Mouse (Mus musculus) heart, embryonic 13.5 days (tissue): ENCODE measurements around the gene Tead3. TPM values are rescaled to one million over a fixed set of nuclear protein-coding genes. Genes with fewer than 3 reads are reported as not detected.

Experiments used
- ATAC-seq: fragments of 200-750 bp; cut with Nextera tagmentation; 2 replicates; pipeline ENCODE4 v1.8.0; 2017; ENCODE audit warnings: moderate TSS enrichment; ENCODE audit not compliant: insufficient number of reproducible peaks, low FRiP score, low TSS enrichment; ENCODE audit errors: extremely low read depth
- H3K27ac ChIP-seq: fragments of 300-500 bp; sonication (generic); replicated peaks from 2 replicates; pipeline ENCODE4 v1.5.1; 2015; ENCODE audit warnings: moderate library complexity, mild to moderate bottlenecking, inconsistent platforms
- H3K27me3 ChIP-seq: fragments of 300-500 bp; sonication (generic); replicated peaks from 2 replicates; pipeline ENCODE4 v1.6.1; 2015; ENCODE audit warnings: mild to moderate bottlenecking, inconsistent platforms
- H3K36me3 ChIP-seq: fragments of 300-500 bp; sonication (generic); 2 replicates; pipeline ENCODE4 v1.6.1; 2015; ENCODE audit warnings: mild to moderate bottlenecking, inconsistent platforms
- H3K4me1 ChIP-seq: fragments of 300-500 bp; sonication (generic); 2 replicates; pipeline ENCODE4 v1.6.1; 2015; ENCODE audit warnings: inconsistent platforms
- H3K4me2 ChIP-seq: fragments of 300-500 bp; sonication (generic); 2 replicates; pipeline ENCODE4 v1.6.1; 2015; ENCODE audit warnings: inconsistent platforms, mild to moderate bottlenecking, moderate library complexity
- H3K4me3 ChIP-seq: fragments of 300-500 bp; sonication (generic); 2 replicates; pipeline ENCODE4 v1.5.1; 2015; ENCODE audit warnings: moderate library complexity, mild to moderate bottlenecking, inconsistent platforms
- H3K9ac ChIP-seq: fragments of 300-500 bp; sonication (generic); 2 replicates; pipeline ENCODE4 v1.6.1; 2015; ENCODE audit warnings: inconsistent platforms, mild to moderate bottlenecking, moderate library complexity
- H3K9me3 ChIP-seq: fragments of 300-500 bp; sonication (generic); 2 replicates; pipeline ENCODE4 v1.6.1; 2016; ENCODE audit warnings: inconsistent platforms
- WGBS: fragments of 180-500 bp; shearing (Covaris S2); methylation state at CpG from one replicate; pipeline ENCODE4 v1.1.7; 2015; ENCODE audit warnings: mixed read lengths; 5-methylcytosine and 5-hydroxymethylcytosine counted together
- polyA plus RNA-seq: library from polyadenylated mRNA; unstranded; fragments of >200 nt; fragmentation: Nextera tagmentation; extraction: Ambion mirVana; gene quantifications from 2 replicates; pipeline ENCODE4 v1.2.1, GENCODE M21; 2015

Tead3 gene
- polyA plus RNA-seq, 1 experiment from 2014 or later: 7.3 TPM

GRCm38 (mm10) chr17:28373821-28374220 is 23.2 kb upstream of the Tead3 start:
- peaks cover 9% of the 10 kb centered on the region for H3K4me1 ChIP-seq
- no peak for ATAC-seq
- H3K9ac ChIP-seq: no peak overlapping the region
- peaks cover 43% of the 10 kb centered on the region for H3K27me3 ChIP-seq
- H3K4me2 ChIP-seq: no peak overlapping the region
- 15% methylated on average over 10 of the region's 10 CpGs for WGBS
- no peaks in the 10 kb centered on the region for H3K36me3 ChIP-seq
- H3K9me3 ChIP-seq: no peaks in the 10 kb centered on the region
- H3K4me3 ChIP-seq: no peak overlapping the region
- no peak overlapping the region for H3K27ac ChIP-seq

- H3K9me3 ChIP-seq: no peaks in the 10 kb centered on the region
- H3K36me3 ChIP-seq: no peaks in the 10 kb centered on the region
- H3K27ac ChIP-seq: no peak overlapping the region
- H3K4me3 ChIP-seq: no peak overlapping the region
- peaks cover 39% of the 10 kb centered on the region for H3K27me3 ChIP-seq
- no peak overlapping the region for H3K4me2 ChIP-seq
- no peak for ATAC-seq
- no peak overlapping the region for H3K9ac ChIP-seq
- WGBS: 67% methylated on average over 1 of the region's 1 CpGs
- peaks cover 9% of the 10 kb centered on the region for H3K4me1 ChIP-seq
These were observed 21.3 kb upstream of the Tead3 start for GRCm38 (mm10) chr17:28371941-28372340.

GRCm38 (mm10) chr17:28371286-28371685 is 20.7 kb upstream of the Tead3 start:
- Histone ChIP-seq H3K4me1 (peaks cover 9% of the 10 kb centered on the region), H3K4me2 (no peak overlapping the region), H3K27ac (no peak overlapping the region), H3K4me3 (no peak overlapping the region), H3K9ac (no peak overlapping the region), H3K27me3 (peaks cover 32% of the 10 kb centered on the region), H3K9me3 (no peaks in the 10 kb centered on the region), H3K36me3 (no peaks in the 10 kb centered on the region)
- WGBS: 65% methylated on average over 2 of the region's 2 CpGs
- no peak for ATAC-seq

- no peak for ATAC-seq
- peaks cover 29% of the 10 kb centered on the region for H3K27me3 ChIP-seq
- H3K27ac ChIP-seq: no peak overlapping the region
- H3K4me3 ChIP-seq: no peak overlapping the region
- WGBS: 58% methylated on average over 5 of the region's 5 CpGs
- H3K36me3 ChIP-seq: no peaks in the 10 kb centered on the region
- no peaks in the 10 kb centered on the region for H3K9me3 ChIP-seq
- H3K4me1 ChIP-seq: peaks cover 10% of the 10 kb centered on the region
- H3K4me2 ChIP-seq: no peak overlapping the region
- H3K9ac ChIP-seq: no peak overlapping the region
These were observed 18.4 kb upstream of the Tead3 start for GRCm38 (mm10) chr17:28369056-28369455.

- H3K36me3 ChIP-seq: no peaks in the 10 kb centered on the region
- H3K9ac ChIP-seq: no peak overlapping the region
- no peak overlapping the region for H3K27ac ChIP-seq
- peaks cover 29% of the 10 kb centered on the region for H3K27me3 ChIP-seq
- no peak; the same call in 1 of the 2 replicates for ATAC-seq
- peaks cover 16% of the 10 kb centered on the region for H3K4me1 ChIP-seq
- no peaks in the 10 kb centered on the region for H3K9me3 ChIP-seq
- WGBS: 6% methylated on average over 13 of the region's 13 CpGs
- H3K4me2 ChIP-seq: peak overlapping the region; percentile 14; the same call in 1 of the 2 replicates
- no peak overlapping the region for H3K4me3 ChIP-seq
These were observed 17.8 kb upstream of the Tead3 start for GRCm38 (mm10) chr17:28368449-28368848.

GRCm38 (mm10) chr17:28365122-28365521 is 14.5 kb upstream of the Tead3 start, which contains the start of gene Tulp1:
TSS of gene Tulp1 (minus strand) at chr17:28365222.
- H3K9me3 ChIP-seq: no peaks in the 10 kb centered on the region
- H3K36me3 ChIP-seq: no peaks in the 10 kb centered on the region
- 24% methylated on average over 8 of the region's 8 CpGs for WGBS
- peak within 1 kb of the TSS; percentile 73 for H3K4me2 ChIP-seq
- no peak within 1 kb of the TSS for H3K27ac ChIP-seq
- H3K27me3 ChIP-seq: peaks cover 58% of the 10 kb centered on the region
- no peak for ATAC-seq
- H3K4me1 ChIP-seq: peaks cover 30% of the 10 kb centered on the region
- H3K4me3 ChIP-seq: peak within 1 kb of the TSS; percentile 44
- H3K9ac ChIP-seq: peak within 1 kb of the TSS; percentile 75

- Histone ChIP-seq H3K27me3 (peaks cover 74% of the 10 kb centered on the region), H3K4me3 (peak overlapping the region; percentile 48), H3K36me3 (no peaks in the 10 kb centered on the region), H3K9ac (peak overlapping the region; percentile 77), H3K27ac (no peak overlapping the region), H3K9me3 (0 out of 2 replicates have a peak, but pooled peaks cover 3% of the 10 kb centered on the region), H3K4me2 (peak overlapping the region; percentile 73), H3K4me1 (peaks cover 30% of the 10 kb centered on the region)
- WGBS: 14% methylated on average over 6 of the region's 6 CpGs
- no peak for ATAC-seq
These were observed 12.9 kb upstream of the Tead3 start for GRCm38 (mm10) chr17:28363507-28363906.

GRCm38 (mm10) chr17:28362653-28363292 is 12.2 kb upstream of the Tead3 start:
- no peak overlapping the region for H3K27ac ChIP-seq
- peak overlapping the region; percentile 73 for H3K4me2 ChIP-seq
- ATAC-seq: no peak
- H3K4me1 ChIP-seq: peaks cover 34% of the 10 kb centered on the region
- H3K4me3 ChIP-seq: peak overlapping the region; percentile 48
- H3K27me3 ChIP-seq: peaks cover 81% of the 10 kb centered on the region
- WGBS: 4% methylated on average over 25 of the region's 25 CpGs
- peak overlapping the region; percentile 77 for H3K9ac ChIP-seq
- 0 out of 2 replicates have a peak, but pooled peaks cover 3% of the 10 kb centered on the region for H3K9me3 ChIP-seq
- no peaks in the 10 kb centered on the region for H3K36me3 ChIP-seq

- H3K27me3 ChIP-seq: peaks cover 88% of the 10 kb centered on the region
These were observed 11.5 kb upstream of the Tead3 start for GRCm38 (mm10) chr17:28361921-28362652.

GRCm38 (mm10) chr17:28360531-28361277 is 10.1 kb upstream of the Tead3 start:
- Histone ChIP-seq H3K4me2 (no peak overlapping the region), H3K9ac (no peak overlapping the region), H3K4me3 (no peak overlapping the region), H3K27ac (no peak overlapping the region), H3K36me3 (no peaks in the 10 kb centered on the region), H3K27me3 (peaks cover 91% of the 10 kb centered on the region), H3K4me1 (peaks cover 42% of the 10 kb centered on the region), H3K9me3 (0 out of 2 replicates have a peak, but pooled peaks cover 3% of the 10 kb centered on the region)
- ATAC-seq: no peak
- 70% methylated on average over 9 of the region's 9 CpGs for WGBS

More at GRCm38 (mm10) chr17:28361921-28362652, 11.5 kb upstream of the Tead3 start:
- peaks cover 34% of the 10 kb centered on the region for H3K4me1 ChIP-seq
- ATAC-seq: no peak
- H3K4me2 ChIP-seq: peak overlapping the region; percentile 73
- H3K9ac ChIP-seq: peak overlapping the region; percentile 77
- 37% methylated on average over 11 of the region's 11 CpGs for WGBS
- no peak overlapping the region for H3K27ac ChIP-seq
- peak overlapping the region; percentile 48 for H3K4me3 ChIP-seq
- 0 out of 2 replicates have a peak, but pooled peaks cover 3% of the 10 kb centered on the region for H3K9me3 ChIP-seq
- H3K36me3 ChIP-seq: no peaks in the 10 kb centered on the region
